Mouse (Mus musculus) lung, adult 18-20 months (tissue): Measurements from ENCODE around the gene Slc29a3.
A peak's percentile ranks its signal among the peaks of the same experiment; 100 is the strongest.
"Not testable (repeated sequence)": the region's sequence is repeated elsewhere in the genome, so short reads cannot be mapped to it uniquely, and the experiment has no call there.

Experiments used
- DNase-seq, 2 experiments: peaks; one replicate each; pipeline ENCODE4 v3.0.0; 2022; ENCODE audit warnings: mixed read lengths in 2 of 2

Gene Slc29a3

GRCm38 (mm10) chr10:60762126-60762525 lies 9.5 kb upstream of the Slc29a3 start:
- no peak for DNase-seq

- DNase-seq = peak; percentile 90 to 94
Measured at GRCm38 (mm10) chr10:60760377-60760776, 7.8 kb upstream of the Slc29a3 start.

DNA sequence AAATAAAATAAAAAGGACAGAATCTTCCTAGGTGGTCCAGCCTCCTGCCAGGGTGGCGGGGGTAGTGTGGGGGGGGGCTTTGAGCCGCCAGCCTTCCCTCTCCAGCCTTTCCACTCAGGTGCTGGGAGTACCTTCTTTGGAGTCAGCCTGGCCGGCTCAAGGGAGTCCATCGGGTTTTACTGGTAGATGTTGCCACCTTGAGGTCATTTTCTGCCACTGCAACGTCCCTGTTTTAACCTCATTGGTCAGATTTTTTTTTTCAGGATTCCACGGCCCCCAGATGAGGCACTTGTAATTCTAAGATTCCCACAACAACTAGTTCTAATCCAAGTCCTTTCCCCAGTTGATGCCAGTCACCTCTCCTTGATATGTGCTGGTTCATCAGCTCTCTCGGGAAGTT lies 4.4 kb upstream of the Slc29a3 start:
- DNase-seq = peak; percentile 60 to 68

DNA sequence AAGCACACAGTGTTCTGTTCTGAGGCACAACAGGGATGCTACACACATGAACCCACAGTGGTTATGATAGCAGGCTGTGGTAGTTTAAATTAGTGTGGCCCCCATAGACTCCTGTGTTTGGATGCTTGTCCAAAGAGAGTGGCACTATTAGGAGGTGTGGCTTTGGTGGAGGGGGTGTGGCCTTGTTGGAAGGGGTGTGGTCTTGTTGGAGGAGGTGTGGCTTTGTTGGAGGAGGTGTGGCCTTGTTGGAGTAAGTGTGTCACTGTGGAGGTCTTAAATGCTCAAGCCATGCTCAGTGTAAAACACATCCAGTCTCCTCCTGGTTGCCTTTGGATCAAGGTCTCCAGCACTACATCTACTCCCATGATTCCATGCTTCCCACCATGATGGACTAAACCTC lies 3.6 kb upstream of the Slc29a3 start:
- no peak for DNase-seq

- DNase-seq = no peak
Measured at GRCm38 (mm10) chr10:60753941-60754340, 1.3 kb upstream of the Slc29a3 start.

GRCm38 (mm10) chr10:60753261-60753660 lies 667 bp upstream of the Slc29a3 start:
- DNase-seq = peak in 1 of 2 experiments; percentile 27

DNA sequence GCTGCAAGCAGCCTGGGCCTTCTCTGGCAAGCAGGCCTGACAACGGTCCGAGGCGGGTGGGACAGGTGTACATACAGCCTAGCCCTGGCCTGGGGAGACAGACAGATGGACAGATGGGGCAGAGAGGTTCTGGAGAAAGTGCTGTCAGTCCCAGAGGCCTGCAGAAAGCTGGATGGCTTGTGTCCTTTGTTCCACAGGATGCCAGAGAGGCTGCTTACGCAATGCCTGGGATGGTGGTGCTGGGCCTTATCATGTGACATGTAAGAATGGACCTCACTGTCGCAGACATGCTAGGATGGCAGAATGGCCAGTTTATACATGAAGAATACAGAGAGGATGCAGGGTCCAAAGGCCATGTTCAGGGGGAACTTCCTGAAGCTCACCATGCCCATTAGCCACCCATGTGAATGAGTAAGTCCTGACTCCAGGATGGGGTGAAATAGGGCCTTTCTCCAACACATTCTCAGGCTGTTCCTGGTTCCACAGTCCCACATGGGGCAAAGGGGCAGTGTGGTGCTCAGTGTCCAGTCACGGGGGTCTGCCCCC lies 4.9 kb downstream of the Slc29a3 start:
- no peak for DNase-seq

DNA sequence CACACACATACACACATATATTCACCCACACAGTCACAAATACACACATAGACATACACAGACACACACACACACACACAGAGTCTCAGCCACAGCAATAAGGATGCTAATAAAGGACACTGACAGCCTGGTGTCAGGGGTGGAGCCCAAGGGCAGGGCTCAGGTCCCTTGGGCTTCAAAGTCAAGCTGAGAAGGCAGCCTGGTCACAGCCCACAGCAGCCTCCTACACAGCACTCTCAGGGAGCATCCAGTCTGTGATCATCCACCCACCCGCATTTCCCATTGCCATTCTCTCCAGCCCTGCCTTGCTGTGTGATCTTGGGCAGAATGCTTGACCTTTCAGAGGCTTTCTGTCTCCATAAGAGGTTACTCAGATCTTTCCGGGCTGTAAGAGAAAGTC lies 6.1 kb downstream of the Slc29a3 start:
- DNase-seq = no peak

DNA sequence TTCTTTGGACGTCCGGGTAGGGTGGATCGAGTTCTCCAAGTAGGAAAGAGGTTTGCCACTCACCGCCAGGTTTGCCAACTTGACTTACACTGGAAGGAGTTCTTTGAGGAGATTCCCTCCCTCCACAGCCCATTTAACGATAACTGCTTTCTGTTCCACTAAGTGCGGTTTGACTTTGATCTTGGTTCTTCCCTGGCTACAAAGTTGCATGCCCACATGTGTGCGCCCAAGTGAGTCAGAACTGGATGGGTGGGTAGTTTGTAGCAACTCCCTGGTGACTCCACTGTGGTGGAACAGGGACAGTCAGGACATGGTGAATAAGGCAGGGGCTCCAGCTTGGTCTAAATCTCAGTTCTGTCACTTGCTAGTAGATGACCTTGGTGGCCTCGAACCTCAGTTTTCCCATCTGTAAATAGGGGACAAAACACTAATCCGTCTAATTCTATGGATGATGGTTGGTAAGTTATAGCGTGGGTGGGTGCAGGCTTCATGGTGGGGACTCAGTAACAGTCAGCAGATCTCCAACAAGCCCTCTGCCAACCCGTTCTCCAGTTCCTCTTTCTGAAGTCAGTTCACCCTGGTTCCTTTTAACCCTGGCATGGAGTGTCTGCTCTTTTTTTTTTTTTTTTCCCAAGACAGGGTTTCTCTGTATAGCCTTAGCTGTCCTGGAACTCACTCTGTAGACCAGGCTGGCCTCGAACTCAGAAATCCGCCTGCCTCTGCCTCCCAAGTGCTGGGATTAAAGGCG lies 7.9 kb downstream of the Slc29a3 start:
- DNase-seq = peak in 1 of 2 experiments; percentile 12

DNA sequence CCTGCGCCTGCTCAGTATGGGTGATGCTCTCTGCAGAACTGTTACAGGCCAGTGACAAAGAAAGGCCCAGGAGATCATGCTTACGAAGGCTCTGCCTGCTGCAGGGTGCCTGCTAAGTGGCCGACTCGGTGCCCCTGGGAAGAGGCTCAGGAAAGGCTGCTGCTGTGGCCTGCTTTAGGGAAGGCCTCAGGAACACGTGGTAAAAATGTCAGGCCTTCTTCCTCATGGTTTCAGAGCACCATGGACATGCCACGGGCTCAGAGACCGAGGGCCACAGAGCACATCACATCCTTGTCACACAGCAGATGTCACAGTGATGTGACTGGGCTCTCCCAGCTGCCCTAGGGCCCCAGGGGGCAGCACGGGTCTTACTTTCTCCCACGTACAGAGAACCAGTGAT lies 8.9 kb downstream of the Slc29a3 start:
- DNase-seq = no peak

DNA sequence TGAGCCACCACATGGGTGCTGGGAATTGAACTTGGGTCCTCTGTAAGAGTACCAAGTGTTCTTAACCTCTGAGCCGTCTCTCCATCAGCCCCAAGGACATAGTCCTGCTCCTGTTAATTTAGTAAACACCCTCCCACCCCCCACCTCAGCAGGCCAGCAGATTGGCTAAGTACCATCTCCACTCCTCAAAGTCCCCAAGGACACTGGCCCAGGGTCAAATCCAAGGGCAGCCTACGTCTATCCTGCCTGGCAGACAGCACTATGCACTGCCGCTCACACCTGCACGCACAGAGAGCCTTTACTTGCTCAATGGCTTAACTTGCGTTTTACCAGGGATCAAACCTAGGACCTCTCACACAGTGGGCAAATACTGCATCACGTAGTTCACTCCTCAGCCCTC lies 9.7 kb downstream of the Slc29a3 start:
- DNase-seq = no peak

GRCm38 (mm10) chr10:60742296-60742695 lies 10.3 kb downstream of the Slc29a3 start:
- not testable (repeated sequence) for DNase-seq

- no peak for DNase-seq
Measured at GRCm38 (mm10) chr10:60741435-60741834, 11.2 kb downstream of the Slc29a3 start.

DNA sequence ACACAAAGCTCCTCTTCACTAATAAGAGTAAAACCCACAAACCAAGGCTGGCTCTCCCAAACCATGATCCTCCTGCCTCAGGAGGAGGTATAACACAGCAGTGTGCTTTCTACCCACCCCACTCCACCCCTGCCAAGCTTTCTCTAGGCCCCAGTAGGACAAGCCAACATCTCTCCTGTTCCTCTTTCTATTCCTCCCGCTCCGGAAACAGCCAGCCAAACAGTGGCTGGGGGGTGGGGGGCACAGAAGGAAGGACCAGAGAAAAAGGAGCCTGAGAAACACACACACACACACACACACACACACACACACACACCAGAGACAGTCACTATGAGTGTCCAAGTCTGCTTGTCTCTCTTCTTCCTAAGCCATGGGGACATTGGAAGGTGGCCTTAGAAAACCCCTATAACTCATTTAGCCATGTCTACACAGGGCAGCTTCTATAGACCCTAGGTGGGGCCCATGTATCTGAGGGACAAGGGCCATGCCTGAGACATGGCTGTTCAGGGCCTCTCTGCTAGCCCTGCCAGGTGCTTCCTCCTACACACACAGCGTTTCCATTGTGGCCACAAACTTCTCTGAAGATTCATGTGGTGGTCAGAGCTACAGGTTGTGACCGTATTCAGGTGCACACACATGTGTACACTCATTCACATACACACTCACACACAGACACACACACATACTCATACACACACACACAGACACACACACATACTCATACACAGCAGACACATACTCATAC lies 12.8 kb downstream of the Slc29a3 start:
- no peak for DNase-seq

DNA sequence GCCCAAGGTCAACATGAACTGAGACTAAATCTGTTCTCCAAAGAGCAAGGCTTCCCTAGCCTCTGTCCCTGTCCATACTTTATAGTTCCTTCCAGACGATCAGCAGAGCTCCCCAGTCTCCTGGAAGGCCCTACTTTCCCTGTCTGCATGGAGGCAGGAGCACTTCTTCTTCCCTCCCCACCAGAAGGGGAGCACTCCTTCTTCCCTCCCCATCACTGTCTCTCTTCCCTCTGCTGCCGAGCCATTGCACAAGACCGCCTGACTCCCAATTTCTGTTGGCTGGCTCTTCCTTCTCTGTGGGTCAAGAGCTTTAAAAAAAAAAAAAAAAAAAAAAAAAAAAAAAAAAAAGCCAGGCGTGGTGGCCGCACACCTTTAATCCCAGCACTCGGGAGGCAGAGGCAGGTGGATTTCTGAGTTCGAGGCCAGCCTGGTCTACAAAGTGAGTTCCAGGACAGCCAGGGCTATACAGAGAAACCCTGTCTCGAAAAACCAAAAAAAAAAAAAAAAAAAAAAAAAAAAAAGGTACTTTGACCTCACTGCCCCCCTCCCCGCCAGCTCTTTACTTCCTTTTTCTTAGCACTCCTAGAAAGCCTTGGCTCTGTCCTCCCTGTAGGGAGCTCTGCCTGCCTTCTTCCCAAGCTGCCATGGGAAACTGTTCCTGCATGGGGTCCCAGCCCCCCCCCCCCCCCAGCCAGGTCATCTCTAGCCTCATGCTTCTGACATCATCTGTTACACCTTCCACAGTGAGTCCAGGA lies 14.5 kb downstream of the Slc29a3 start:
- DNase-seq = peak in 1 of 2 experiments; percentile 28

DNA sequence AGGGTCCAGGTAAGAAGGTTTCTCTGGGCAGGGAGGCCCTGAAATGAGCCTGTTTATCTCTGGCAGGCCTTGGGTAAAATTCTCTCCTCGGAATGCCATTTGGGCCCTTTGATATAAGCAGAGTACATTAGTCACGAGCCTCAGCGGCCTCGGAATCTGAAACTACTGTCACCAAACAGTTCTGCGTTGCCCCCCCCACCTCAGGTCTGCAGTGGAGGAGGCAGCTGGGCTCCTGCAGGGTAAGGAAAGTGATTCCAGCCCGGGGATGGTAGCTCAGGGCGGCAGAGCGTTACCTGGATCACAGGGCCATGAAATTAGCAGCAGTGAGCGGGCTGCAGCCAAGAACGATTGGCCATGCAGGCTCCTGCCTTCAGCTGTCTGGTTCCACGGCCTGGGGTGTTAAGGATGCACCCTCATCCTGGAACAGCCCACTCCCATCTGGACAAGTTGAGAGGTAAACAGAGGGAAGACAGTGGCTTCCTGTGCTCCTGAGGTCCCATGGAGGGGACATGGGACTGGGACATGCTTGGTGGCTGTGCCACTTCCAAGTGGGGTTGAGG lies 15.3 kb downstream of the Slc29a3 start:
- no peak for DNase-seq

GRCm38 (mm10) chr10:60735737-60736136 lies 16.9 kb downstream of the Slc29a3 start:
- no peak for DNase-seq

- DNase-seq = no peak
Measured at GRCm38 (mm10) chr10:60733471-60733870, 19.1 kb downstream of the Slc29a3 start.

- no peak for DNase-seq
Measured at GRCm38 (mm10) chr10:60732397-60732861, 20.2 kb downstream of the Slc29a3 start.

- DNase-seq = no peak
Measured at GRCm38 (mm10) chr10:60731742-60732141, 20.9 kb downstream of the Slc29a3 start.

GRCm38 (mm10) chr10:60727301-60727700 lies 25.3 kb downstream of the Slc29a3 start:
- DNase-seq = no peak

DNA sequence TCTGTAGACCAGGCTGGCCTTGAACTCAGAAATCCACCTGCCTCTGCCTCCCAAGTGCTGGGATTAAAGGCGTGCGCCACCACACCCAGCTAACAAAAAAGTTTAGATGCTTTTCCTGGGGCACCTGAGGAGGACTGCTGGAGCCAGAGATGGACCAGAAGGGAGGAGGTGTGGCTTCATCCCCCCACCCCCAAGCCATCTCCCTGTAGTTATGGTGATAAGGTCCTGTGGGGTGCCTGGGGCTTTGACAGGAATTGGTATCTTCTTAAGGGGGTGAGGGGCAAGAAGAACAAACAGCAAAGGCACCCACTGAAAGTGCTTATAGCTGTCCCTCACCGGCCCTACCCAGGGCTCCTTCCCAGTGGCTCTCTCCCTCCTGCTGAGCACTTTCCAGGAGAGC lies 25.7 kb downstream of the Slc29a3 start:
- no peak for DNase-seq

GRCm38 (mm10) chr10:60724496-60724895 lies 28.1 kb downstream of the Slc29a3 start:
- no peak for DNase-seq
